Mouse (Mus musculus) embryonic facial prominence, embryonic 12.5 days (tissue): ENCODE results near the gene Mag. TPM values are rescaled to one million over a fixed set of nuclear protein-coding genes. Genes with fewer than 3 reads are reported as not detected.

Experiments
- ATAC-seq: fragments of 200-750 bp; cut with Nextera tagmentation; 2 replicates; pipeline ENCODE4 v1.8.0; 2017; ENCODE audit not compliant: insufficient number of reproducible peaks, insufficient read depth, low FRiP score, low TSS enrichment
- H3K27ac ChIP-seq: fragments of 300-500 bp; sonication (generic); 2 replicates; pipeline ENCODE4 v1.5.1; 2016; ENCODE audit warnings: mild to moderate bottlenecking
- H3K27me3 ChIP-seq: fragments of 300-500 bp; sonication (generic); 2 replicates; pipeline ENCODE4 v1.6.1; 2016; ENCODE audit warnings: mild to moderate bottlenecking, moderate library complexity
- H3K36me3 ChIP-seq: fragments of 300-500 bp; sonication (generic); 2 replicates; pipeline ENCODE4 v1.6.1; 2016; ENCODE audit warnings: mild to moderate bottlenecking
- H3K4me1 ChIP-seq: fragments of 300-500 bp; sonication (generic); 2 replicates; pipeline ENCODE4 v1.6.1; 2016
- H3K4me2 ChIP-seq: fragments of 300-500 bp; sonication (generic); replicated peaks from 2 replicates; pipeline ENCODE4 v1.6.1; 2016; ENCODE audit warnings: mild to moderate bottlenecking, moderate library complexity
- H3K4me3 ChIP-seq: fragments of 300-500 bp; sonication (generic); 2 replicates; pipeline ENCODE4 v1.5.1; 2016; ENCODE audit warnings: mild to moderate bottlenecking
- H3K9ac ChIP-seq: fragments of 300-500 bp; sonication (generic); 2 replicates; pipeline ENCODE4 v1.6.1; 2016; ENCODE audit warnings: mild to moderate bottlenecking, moderate library complexity
- H3K9me3 ChIP-seq: fragments of 300-500 bp; sonication (generic); 2 replicates; pipeline ENCODE4 v1.6.1; 2016; ENCODE audit warnings: mild to moderate bottlenecking, moderate library complexity
- WGBS: fragments of 180-500 bp; shearing (Covaris S2); methylation state at CpG from one replicate; pipeline ENCODE4 v1.1.7; 2016; 5-methylcytosine and 5-hydroxymethylcytosine counted together
- polyA plus RNA-seq: library from polyadenylated mRNA; unstranded; fragments of >200 nt; fragmentation: Nextera tagmentation; extraction: Ambion mirVana; gene quantifications from 2 replicates; pipeline ENCODE4 v1.2.1, GENCODE M21; 2016

Gene Mag
- 0.26 and 0.29 TPM in 2 replicates for polyA plus RNA-seq

DNA sequence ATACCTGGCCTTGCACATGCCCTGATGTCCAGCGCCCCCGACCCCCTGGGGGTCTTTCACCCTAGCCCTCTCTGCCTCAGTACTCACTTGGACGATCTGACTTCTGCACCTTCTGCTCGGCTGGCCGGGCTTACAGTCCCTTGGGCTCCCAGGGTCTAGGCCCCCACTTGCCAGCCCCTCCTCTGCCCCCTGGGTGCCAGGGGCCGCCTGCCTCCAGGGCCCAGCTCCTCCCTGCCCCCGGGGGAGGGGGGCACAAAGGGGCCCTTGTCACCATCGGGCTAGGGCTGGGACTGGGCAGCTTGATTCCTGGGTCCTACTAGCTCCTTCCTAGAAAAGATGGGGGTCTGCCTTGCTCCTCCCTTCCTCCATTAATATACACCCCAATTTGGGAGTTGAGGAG lies at the start of gene Mag:
Gene Mag, minus strand, starts transcription at position 142 of the 400 bp plus-strand sequence.
- WGBS = 71% methylated on average over 8 of the region's 8 CpGs
- H3K27ac ChIP-seq = no peak within 1 kb of the TSS

GRCm38 (mm10) chr7:30964366-30964765 lies 49.7 kb upstream of the Mag start:
- H3K9ac ChIP-seq = no peak overlapping the region
- H3K4me1 ChIP-seq = no peaks in the 10 kb centered on the region
- no peak for ATAC-seq
- peaks cover 7% of the 10 kb centered on the region; the same call in 1 of the 2 replicates for H3K36me3 ChIP-seq
- H3K27me3 ChIP-seq = no peaks in the 10 kb centered on the region
- 89% methylated on average over 7 of the region's 7 CpGs for WGBS
- H3K27ac ChIP-seq = no peak overlapping the region
- no peak overlapping the region for H3K4me2 ChIP-seq
- no peak overlapping the region for H3K4me3 ChIP-seq
- no peaks in the 10 kb centered on the region for H3K9me3 ChIP-seq

More for the DNA sequence above, at the start of gene Mag:
- no peak for ATAC-seq
- Histone ChIP-seq H3K36me3 (no peaks in the 10 kb centered on the region), H3K4me1 (no peaks in the 10 kb centered on the region), H3K4me3 (no peak within 1 kb of the TSS), H3K27me3 (no peaks in the 10 kb centered on the region), H3K9ac (no peak within 1 kb of the TSS), H3K9me3 (no peaks in the 10 kb centered on the region), H3K4me2 (no peak within 1 kb of the TSS)

- no peaks in the 10 kb centered on the region for H3K27me3 ChIP-seq
- no peak overlapping the region for H3K4me2 ChIP-seq
- peaks cover 18% of the 10 kb centered on the region; the same call in 1 of the 2 replicates for H3K36me3 ChIP-seq
Observed at GRCm38 (mm10) chr7:30962862-30963261, 48.2 kb upstream of the Mag start.

GRCm38 (mm10) chr7:30959786-30960349 lies 45.2 kb upstream of the Mag start:
- Histone ChIP-seq H3K4me3 (no peak overlapping the region), H3K36me3 (peaks cover 17% of the 10 kb centered on the region), H3K9ac (no peak overlapping the region), H3K4me2 (no peak overlapping the region), H3K4me1 (peaks cover 16% of the 10 kb centered on the region), H3K27ac (no peak overlapping the region), H3K9me3 (no peaks in the 10 kb centered on the region), H3K27me3 (no peaks in the 10 kb centered on the region)
- no peak for ATAC-seq
- 80% methylated on average over 6 of the region's 6 CpGs for WGBS

More at GRCm38 (mm10) chr7:30962862-30963261, 48.2 kb upstream of the Mag start:
- WGBS = 94% methylated on average over 5 of the region's 5 CpGs
- no peak overlapping the region for H3K27ac ChIP-seq
- no peak for ATAC-seq
- no peaks in the 10 kb centered on the region for H3K9me3 ChIP-seq
- no peak overlapping the region for H3K4me3 ChIP-seq
- H3K4me1 ChIP-seq = peaks cover 7% of the 10 kb centered on the region; the same call in 1 of the 2 replicates
- no peak overlapping the region for H3K9ac ChIP-seq

- Histone ChIP-seq H3K4me2 (no peak overlapping the region), H3K27me3 (no peaks in the 10 kb centered on the region), H3K9ac (no peak overlapping the region), H3K36me3 (peaks cover 25% of the 10 kb centered on the region), H3K4me3 (no peak overlapping the region), H3K9me3 (no peaks in the 10 kb centered on the region), H3K27ac (no peak overlapping the region), H3K4me1 (peaks cover 16% of the 10 kb centered on the region)
- no peak for ATAC-seq
- WGBS = 93% methylated on average over 9 of the region's 9 CpGs
Observed at GRCm38 (mm10) chr7:30958866-30959487, 44.3 kb upstream of the Mag start.

DNA sequence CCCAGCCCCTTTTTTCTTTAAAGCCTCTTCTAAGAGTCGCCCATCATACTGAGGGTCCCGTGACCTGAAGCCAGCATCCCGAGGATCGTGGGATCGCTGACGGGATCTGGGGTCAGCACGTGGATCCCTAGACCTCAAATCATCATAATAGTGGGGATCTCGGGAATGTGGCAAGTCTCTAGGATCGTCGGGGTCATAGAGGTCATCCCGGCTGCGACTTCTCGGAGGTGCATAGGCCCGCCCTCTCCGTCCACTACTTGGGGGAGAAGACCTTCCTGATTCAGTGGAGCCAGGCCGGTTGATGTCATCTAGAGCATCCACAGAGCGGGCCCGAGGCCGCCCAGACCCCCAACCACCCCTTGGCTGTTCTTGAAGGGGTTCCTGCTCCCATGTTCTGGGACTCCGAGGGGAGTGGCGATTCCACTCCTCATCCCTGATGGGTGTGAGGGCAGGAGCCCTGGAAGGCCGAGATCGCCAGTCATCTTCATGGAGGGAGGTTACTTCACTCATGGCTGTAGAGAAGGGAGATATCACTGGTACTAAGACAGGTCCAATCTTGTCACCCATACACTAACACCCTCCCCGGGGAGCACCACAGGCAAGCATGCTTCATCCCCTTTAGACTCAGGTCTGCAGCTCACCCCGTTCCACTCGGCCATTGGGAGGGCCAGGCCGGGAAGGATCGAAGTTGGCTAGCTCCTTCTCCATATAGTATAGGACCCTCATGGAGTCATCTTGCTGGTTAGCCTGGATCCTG lies 43.6 kb upstream of the Mag start:
- Histone ChIP-seq H3K9ac (peak overlapping the region; percentile 100), H3K9me3 (no peaks in the 10 kb centered on the region), H3K27me3 (no peaks in the 10 kb centered on the region), H3K27ac (peak overlapping the region; percentile 99), H3K4me1 (peaks cover 16% of the 10 kb centered on the region), H3K4me3 (peak overlapping the region; percentile 96), H3K36me3 (peaks cover 32% of the 10 kb centered on the region), H3K4me2 (peak overlapping the region; percentile 58)
- WGBS = 73% methylated on average over 28 of the region's 28 CpGs
- no peak for ATAC-seq

GRCm38 (mm10) chr7:30957367-30957783 lies 42.7 kb upstream of the Mag start:
- peak; percentile 45 for ATAC-seq
- Histone ChIP-seq H3K9me3 (no peaks in the 10 kb centered on the region), H3K9ac (peak overlapping the region; percentile 100), H3K27me3 (no peaks in the 10 kb centered on the region), H3K27ac (peak overlapping the region; percentile 99), H3K4me1 (peaks cover 16% of the 10 kb centered on the region), H3K36me3 (peaks cover 41% of the 10 kb centered on the region), H3K4me3 (peak overlapping the region; percentile 96), H3K4me2 (peak overlapping the region; percentile 58)
- under 1% methylated on average over 43 of the region's 43 CpGs for WGBS

DNA sequence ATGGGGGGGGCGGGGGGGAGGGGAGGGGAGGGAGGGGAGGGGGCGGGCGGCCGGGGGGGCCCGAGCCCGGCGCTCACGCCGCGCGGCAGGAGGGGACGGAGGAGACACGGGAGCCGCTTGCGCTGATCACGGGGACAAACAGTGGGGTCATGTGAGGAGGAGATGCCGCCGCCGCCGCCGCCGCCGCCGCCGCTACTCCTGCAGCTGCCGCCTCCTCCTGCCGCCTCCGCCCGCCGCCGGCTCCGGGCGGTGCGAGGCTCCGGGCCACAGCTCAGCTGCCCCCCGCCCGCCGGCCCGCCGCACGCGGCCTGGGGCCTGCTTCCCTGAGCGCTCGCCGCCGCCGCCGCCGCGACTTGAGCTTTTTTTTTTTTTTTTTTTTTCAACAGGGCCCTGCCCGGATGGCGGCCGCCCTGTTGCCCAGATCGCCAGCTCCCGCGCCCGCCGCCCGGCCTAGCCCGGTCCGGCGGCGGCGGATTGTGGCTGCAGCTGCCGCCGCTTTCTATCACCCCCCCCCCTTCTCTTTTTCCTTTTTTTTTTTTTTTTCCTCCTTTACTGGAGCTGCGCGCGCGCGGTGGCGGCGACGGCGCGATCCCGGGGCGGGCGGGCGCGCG lies 42.2 kb upstream of the Mag start, which contains the start of gene Usf2:
Gene Usf2, minus strand, starts transcription at position 48 of the 611 bp plus-strand sequence.
- no peaks in the 10 kb centered on the region for H3K27me3 ChIP-seq
- peaks cover 16% of the 10 kb centered on the region for H3K4me1 ChIP-seq
- H3K36me3 ChIP-seq = peaks cover 46% of the 10 kb centered on the region
- peak within 1 kb of the TSS; percentile 74 for H3K4me2 ChIP-seq
- peak within 1 kb of the TSS; percentile 96 for H3K4me3 ChIP-seq
- H3K9ac ChIP-seq = peak within 1 kb of the TSS; percentile 100
- no peaks in the 10 kb centered on the region for H3K9me3 ChIP-seq
- WGBS = under 1% methylated on average over 53 of the region's 82 CpGs
- ATAC-seq = no peak
- peak within 1 kb of the TSS; percentile 99 for H3K27ac ChIP-seq

DNA sequence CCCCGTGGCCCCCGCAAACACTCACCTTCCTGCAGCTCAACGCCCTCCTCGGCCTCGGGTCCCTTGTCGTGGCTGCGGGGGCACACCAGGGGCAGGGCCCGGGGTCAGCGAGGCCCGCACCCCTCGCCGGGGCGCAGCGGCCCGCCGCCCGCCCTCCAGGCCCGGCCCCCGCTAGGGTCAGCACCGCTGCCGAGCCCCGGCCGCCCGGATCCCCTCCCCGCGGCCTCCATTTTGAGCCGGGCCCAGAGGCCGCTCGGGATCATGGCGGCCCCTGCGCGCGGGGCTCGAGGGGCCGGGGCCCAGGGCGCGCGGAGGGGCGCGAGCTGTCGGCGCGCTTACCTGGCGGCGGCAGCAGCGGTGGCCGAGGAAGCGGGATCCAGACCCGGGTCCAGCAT lies 41.7 kb upstream of the Mag start:
- H3K9ac ChIP-seq = peak overlapping the region; percentile 100
- peak overlapping the region; percentile 99 for H3K27ac ChIP-seq
- peaks cover 16% of the 10 kb centered on the region for H3K4me1 ChIP-seq
- WGBS = under 1% methylated on average over 37 of the region's 49 CpGs
- no peaks in the 10 kb centered on the region for H3K9me3 ChIP-seq
- H3K4me3 ChIP-seq = peak overlapping the region; percentile 96
- peak overlapping the region; percentile 74 for H3K4me2 ChIP-seq
- H3K36me3 ChIP-seq = peaks cover 50% of the 10 kb centered on the region
- H3K27me3 ChIP-seq = no peaks in the 10 kb centered on the region
- no peak for ATAC-seq

DNA sequence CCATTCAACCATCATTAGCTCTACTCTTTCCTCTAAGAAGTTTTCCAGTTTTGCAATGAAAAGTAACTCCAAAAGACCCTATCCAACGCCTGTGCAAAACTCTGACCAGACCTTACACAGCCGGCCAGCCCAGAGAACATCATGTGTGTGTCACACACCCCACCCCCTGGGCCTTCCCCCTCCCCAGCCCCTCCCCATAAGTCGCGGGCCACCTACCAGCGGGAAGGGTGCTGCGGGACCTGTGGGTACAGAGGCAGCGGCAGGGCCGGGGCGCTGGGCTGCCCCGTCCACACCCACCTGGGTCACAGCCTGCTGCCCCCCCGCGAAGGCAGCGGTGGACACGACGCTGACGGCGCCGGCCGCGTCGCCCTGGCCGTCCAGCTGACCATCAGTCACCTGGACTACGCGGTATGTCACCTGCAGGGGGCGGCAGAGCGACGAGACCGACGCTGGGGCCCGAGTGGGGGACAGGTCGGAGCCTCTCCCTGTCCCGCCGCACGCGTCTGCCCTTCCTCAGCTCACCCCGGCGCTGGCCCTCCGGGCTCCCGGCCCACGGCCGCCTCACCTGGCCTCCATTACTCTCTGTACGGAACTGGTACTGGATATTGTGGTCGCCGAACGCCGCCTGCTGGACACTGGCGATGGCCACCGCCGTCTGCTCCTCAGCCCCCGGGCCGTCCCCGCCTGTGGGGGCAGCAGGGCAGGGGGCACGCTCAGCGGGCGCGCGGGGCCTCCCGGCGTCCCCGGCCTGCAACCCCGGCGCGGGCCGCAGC lies 41.1 kb upstream of the Mag start:
- peaks cover 55% of the 10 kb centered on the region for H3K36me3 ChIP-seq
- peak; percentile 80 for ATAC-seq
- peak overlapping the region; percentile 74 for H3K4me2 ChIP-seq
- peak overlapping the region; percentile 99 for H3K27ac ChIP-seq
- WGBS = under 1% methylated on average over 50 of the region's 64 CpGs
- no peaks in the 10 kb centered on the region for H3K9me3 ChIP-seq
- H3K27me3 ChIP-seq = no peaks in the 10 kb centered on the region
- H3K4me3 ChIP-seq = peak overlapping the region; percentile 96
- peaks cover 16% of the 10 kb centered on the region for H3K4me1 ChIP-seq
- H3K9ac ChIP-seq = peak overlapping the region; percentile 100
